Mouse (Mus musculus): ENCODE results near the gene Sptb.

Sptb gene

GRCm38 (mm10) chr12:76608241-76608640 lies 102.1 kb downstream of the Sptb start:
- no peak for ATAC-seq (ENCODE audit: low TSS enrichment)

GRCm38 (mm10) chr12:76605837-76606236 lies 104.5 kb downstream of the Sptb start:
- ATAC-seq (ENCODE audit: low TSS enrichment), result no peak

- no peak for ATAC-seq (ENCODE audit: low TSS enrichment)
Measured at GRCm38 (mm10) chr12:76604546-76604945, 105.8 kb downstream of the Sptb start.

GRCm38 (mm10) chr12:76603779-76604178 lies 106.6 kb downstream of the Sptb start:
- ATAC-seq (ENCODE audit: low TSS enrichment), result 0 out of 2 replicates have a peak, but pooled peaks have one; percentile 11

GRCm38 (mm10) chr12:76598196-76598928 lies 112.0 kb downstream of the Sptb start:
- no peak for ATAC-seq (ENCODE audit: low TSS enrichment)

- no peak for ATAC-seq (ENCODE audit: low TSS enrichment)
Measured at GRCm38 (mm10) chr12:76597577-76598100, 112.7 kb downstream of the Sptb start.

GRCm38 (mm10) chr12:76596292-76597023 lies 113.9 kb downstream of the Sptb start:
- ATAC-seq (ENCODE audit: low TSS enrichment), result peak; percentile 51

- no peak for ATAC-seq (ENCODE audit: low TSS enrichment)
Measured at GRCm38 (mm10) chr12:76595830-76596229, 114.5 kb downstream of the Sptb start.

GRCm38 (mm10) chr12:76594556-76594955 lies 115.8 kb downstream of the Sptb start:
- ATAC-seq (ENCODE audit: low TSS enrichment), result peak; percentile 7; the same call in 1 of the 2 replicates

- peak; percentile 76 for ATAC-seq (ENCODE audit: low TSS enrichment)
Measured at GRCm38 (mm10) chr12:76593839-76594322, 116.5 kb downstream of the Sptb start.

- no peak for ATAC-seq (ENCODE audit: low TSS enrichment)
Measured at GRCm38 (mm10) chr12:76593254-76593653, 117.1 kb downstream of the Sptb start.

- no peak for ATAC-seq (ENCODE audit: low TSS enrichment)
Measured at GRCm38 (mm10) chr12:76592213-76592612, 118.1 kb downstream of the Sptb start.

GRCm38 (mm10) chr12:76591037-76591436 lies 119.3 kb downstream of the Sptb start:
- no peak for ATAC-seq (ENCODE audit: low TSS enrichment)

- ATAC-seq (ENCODE audit: low TSS enrichment), result no peak
Measured at GRCm38 (mm10) chr12:76589531-76589930, 120.8 kb downstream of the Sptb start.

- no peak for ATAC-seq (ENCODE audit: low TSS enrichment)
Measured at GRCm38 (mm10) chr12:76587357-76587756, 123.0 kb downstream of the Sptb start.

- no peak for ATAC-seq (ENCODE audit: low TSS enrichment)
Measured at GRCm38 (mm10) chr12:76585028-76585427, 125.3 kb downstream of the Sptb start.

- no peak for ATAC-seq (ENCODE audit: low TSS enrichment)
Measured at GRCm38 (mm10) chr12:76583454-76583853, 126.9 kb downstream of the Sptb start.

- peak; percentile 24; the same call in 1 of the 2 replicates for ATAC-seq (ENCODE audit: low TSS enrichment)
Measured at GRCm38 (mm10) chr12:76582841-76583240, 127.5 kb downstream of the Sptb start.

GRCm38 (mm10) chr12:76582139-76582538 lies 128.2 kb downstream of the Sptb start:
- no peak for ATAC-seq (ENCODE audit: low TSS enrichment)

GRCm38 (mm10) chr12:76579806-76580205 lies 130.5 kb downstream of the Sptb start:
- ATAC-seq (ENCODE audit: low TSS enrichment), result no peak

- no peak for ATAC-seq (ENCODE audit: low TSS enrichment)
Measured at GRCm38 (mm10) chr12:76578465-76578864, 131.9 kb downstream of the Sptb start.

GRCm38 (mm10) chr12:76577858-76578257 lies 132.5 kb downstream of the Sptb start:
- ATAC-seq (ENCODE audit: low TSS enrichment), result no peak

GRCm38 (mm10) chr12:76576806-76577205 lies 133.5 kb downstream of the Sptb start:
- ATAC-seq (ENCODE audit: low TSS enrichment), result no peak

Data from frontal cortex, adult (tissue).